Mouse (Mus musculus) limb, embryonic 10.5 days (tissue): ENCODE data around the gene AC124502.3. TPM values are rescaled to one million over a fixed set of nuclear protein-coding genes. Genes with fewer than 3 reads are reported as not detected.

Experiments used
- DNase-seq: peaks from one replicate; pipeline ENCODE4 v3.0.0-alpha.2; 2017; ENCODE audit warnings: low spot score
- H3K27ac ChIP-seq: fragments of 300-500 bp; sonication (generic); 2 replicates; pipeline ENCODE4 v1.5.1; 2016; ENCODE audit warnings: mild to moderate bottlenecking
- H3K27me3 ChIP-seq: fragments of 300-500 bp; sonication (generic); 2 replicates; pipeline ENCODE4 v1.6.1; 2016; ENCODE audit warnings: low read depth, mild to moderate bottlenecking; ENCODE audit not compliant: poor library complexity, severe bottlenecking
- H3K36me3 ChIP-seq: fragments of 300-500 bp; sonication (generic); 2 replicates; pipeline ENCODE4 v1.6.1; 2016; ENCODE audit warnings: mild to moderate bottlenecking, moderate library complexity
- H3K4me1 ChIP-seq: fragments of 300-500 bp; sonication (generic); 2 replicates; pipeline ENCODE4 v1.6.1; 2016
- H3K4me3 ChIP-seq: fragments of 300-500 bp; sonication (generic); 2 replicates; pipeline ENCODE4 v1.5.1; 2016; ENCODE audit warnings: mild to moderate bottlenecking, moderate library complexity
- H3K9me3 ChIP-seq: fragments of 300-500 bp; sonication (generic); replicated peaks from 2 replicates; pipeline ENCODE4 v1.6.1; 2016; ENCODE audit warnings: mild to moderate bottlenecking
- WGBS: fragments of 180-500 bp; shearing (Covaris S2); methylation state at CpG from one replicate; pipeline ENCODE4 v1.1.7; 2016; 5-methylcytosine and 5-hydroxymethylcytosine counted together
- polyA plus RNA-seq: library from polyadenylated mRNA; unstranded; fragments of >200 nt; fragmentation: Nextera tagmentation; extraction: Ambion mirVana; gene quantifications from 2 replicates; pipeline ENCODE4 v1.2.1, GENCODE M21; 2016

AC124502.3 gene
- polyA plus RNA-seq, 1 experiment from 2014 or later, result 3.1 TPM

DNA sequence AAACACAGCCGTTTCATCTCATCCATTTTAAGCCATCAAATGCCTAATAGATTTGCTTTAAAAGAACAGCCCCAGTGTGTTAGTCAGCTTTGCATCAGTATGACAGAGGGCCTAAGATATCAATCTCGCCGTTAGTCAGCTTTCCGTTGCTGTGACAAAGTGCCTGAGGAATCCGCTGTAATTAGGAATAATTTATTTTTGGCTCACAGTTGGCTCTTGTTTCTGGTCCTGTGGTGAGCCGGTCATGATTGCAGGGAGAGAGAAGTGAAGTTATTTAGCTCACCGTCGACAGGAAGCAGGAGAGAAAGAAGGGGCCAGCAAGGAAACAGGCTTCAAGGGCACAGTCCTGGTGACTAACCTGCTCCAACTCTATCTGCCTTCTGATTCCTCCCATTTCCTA, 25.6 kb upstream of the AC124502.3 start:
- no peaks in the 10 kb centered on the region for H3K36me3 ChIP-seq
- 73% methylated on average over 8 of the region's 8 CpGs for WGBS
- no peak overlapping the region for H3K27ac ChIP-seq
- no peak overlapping the region for H3K4me3 ChIP-seq
- no peak for DNase-seq
- peaks cover 10% of the 10 kb centered on the region for H3K4me1 ChIP-seq
- H3K9me3 ChIP-seq, result no peaks in the 10 kb centered on the region
- no peaks in the 10 kb centered on the region for H3K27me3 ChIP-seq

GRCm38 (mm10) chr19:5014961-5015398, 23.7 kb upstream of the AC124502.3 start:
- DNase-seq, result peak; percentile 50
- Histone ChIP-seq H3K9me3 (no peaks in the 10 kb centered on the region), H3K27ac (no peak overlapping the region), H3K4me3 (no peak overlapping the region), H3K27me3 (no peaks in the 10 kb centered on the region), H3K4me1 (peaks cover 10% of the 10 kb centered on the region), H3K36me3 (no peaks in the 10 kb centered on the region)
- whole genome bisulfite sequencing, result 24% methylated on average over 8 of the region's 8 CpGs

- peaks cover 10% of the 10 kb centered on the region for H3K4me1 ChIP-seq
- H3K36me3 ChIP-seq, result no peaks in the 10 kb centered on the region
- 42% methylated on average over 10 of the region's 10 CpGs for WGBS
- H3K27me3 ChIP-seq, result no peaks in the 10 kb centered on the region
- peak overlapping the region; percentile 21; the same call in 1 of the 2 replicates for H3K4me3 ChIP-seq
- no peaks in the 10 kb centered on the region for H3K9me3 ChIP-seq
- peak; percentile 48 for DNase-seq
- peak overlapping the region; percentile 50 for H3K27ac ChIP-seq
These were observed 22.4 kb upstream of the AC124502.3 start for GRCm38 (mm10) chr19:5016221-5016742.

- no peaks in the 10 kb centered on the region for H3K9me3 ChIP-seq
- WGBS, result 23% methylated on average over 12 of the region's 12 CpGs
- no peaks in the 10 kb centered on the region for H3K36me3 ChIP-seq
- no peaks in the 10 kb centered on the region for H3K27me3 ChIP-seq
- peak; percentile 85 for DNase-seq
- H3K27ac ChIP-seq, result peak overlapping the region; percentile 50
- peaks cover 10% of the 10 kb centered on the region for H3K4me1 ChIP-seq
- H3K4me3 ChIP-seq, result peak overlapping the region; percentile 21; the same call in 1 of the 2 replicates
These were observed 21.9 kb upstream of the AC124502.3 start for GRCm38 (mm10) chr19:5016782-5017181.

DNA sequence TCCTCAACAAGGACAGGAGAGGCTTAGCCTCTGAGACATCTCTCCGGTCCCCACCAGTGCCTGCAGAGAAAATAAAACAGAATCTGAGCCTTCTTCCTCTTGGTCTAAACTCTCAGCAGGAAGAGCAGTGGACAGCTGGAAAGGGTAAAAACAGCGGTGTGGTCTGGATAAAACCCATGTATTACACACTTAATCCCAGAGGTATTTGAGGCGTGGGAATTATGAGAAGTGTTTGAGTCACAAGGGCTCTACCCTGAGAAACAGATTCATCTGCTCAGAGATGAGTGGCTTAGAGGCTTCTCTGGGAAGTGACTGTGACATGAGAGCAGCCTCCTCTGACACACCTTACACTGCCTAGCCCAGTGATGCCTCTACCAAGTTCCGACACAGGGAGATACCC, 21.1 kb upstream of the AC124502.3 start:
- WGBS, result 91% methylated on average over 4 of the region's 4 CpGs
- H3K4me1 ChIP-seq, result peaks cover 10% of the 10 kb centered on the region
- H3K27me3 ChIP-seq, result no peaks in the 10 kb centered on the region
- no peak for DNase-seq
- H3K4me3 ChIP-seq, result no peak overlapping the region
- H3K9me3 ChIP-seq, result no peaks in the 10 kb centered on the region
- no peaks in the 10 kb centered on the region for H3K36me3 ChIP-seq
- no peak overlapping the region for H3K27ac ChIP-seq

- H3K4me3 ChIP-seq, result no peak overlapping the region
- peaks cover 10% of the 10 kb centered on the region for H3K4me1 ChIP-seq
- H3K9me3 ChIP-seq, result no peaks in the 10 kb centered on the region
- no peak overlapping the region for H3K27ac ChIP-seq
- no peak for DNase-seq
- no peaks in the 10 kb centered on the region for H3K36me3 ChIP-seq
- 86% methylated on average over 3 of the region's 3 CpGs for WGBS
- H3K27me3 ChIP-seq, result no peaks in the 10 kb centered on the region
These were observed 20.5 kb upstream of the AC124502.3 start for GRCm38 (mm10) chr19:5018191-5018590.

GRCm38 (mm10) chr19:5021416-5021815, 17.3 kb upstream of the AC124502.3 start:
- H3K4me3 ChIP-seq, result no peak overlapping the region
- peaks cover 16% of the 10 kb centered on the region for H3K4me1 ChIP-seq
- no peaks in the 10 kb centered on the region for H3K9me3 ChIP-seq
- peaks cover 6% of the 10 kb centered on the region for H3K36me3 ChIP-seq
- H3K27me3 ChIP-seq, result no peaks in the 10 kb centered on the region
- no peak for DNase-seq
- no peak overlapping the region for H3K27ac ChIP-seq
- WGBS, result 88% methylated on average over 2 of the region's 2 CpGs

GRCm38 (mm10) chr19:5023621-5024479, 14.8 kb upstream of the AC124502.3 start, which contains the start of gene Slc29a2:
Gene Slc29a2 (plus strand): TSS chr19:5023860.
- H3K4me1 ChIP-seq, result peaks cover 12% of the 10 kb centered on the region
- WGBS, result under 1% methylated on average over 62 of the region's 62 CpGs
- peak within 1 kb of the TSS; percentile 91 for H3K27ac ChIP-seq
- peak within 1 kb of the TSS; percentile 63 for H3K4me3 ChIP-seq
- DNase-seq, result peak; percentile 95
- H3K9me3 ChIP-seq, result no peaks in the 10 kb centered on the region
- H3K27me3 ChIP-seq, result no peaks in the 10 kb centered on the region
- peaks cover 31% of the 10 kb centered on the region for H3K36me3 ChIP-seq

GRCm38 (mm10) chr19:5026111-5026510, 12.6 kb upstream of the AC124502.3 start:
- WGBS, result 92% methylated on average over 8 of the region's 8 CpGs
- H3K36me3 ChIP-seq, result peaks cover 53% of the 10 kb centered on the region
- no peaks in the 10 kb centered on the region for H3K9me3 ChIP-seq
- no peaks in the 10 kb centered on the region for H3K27me3 ChIP-seq
- H3K27ac ChIP-seq, result no peak overlapping the region
- no peak overlapping the region for H3K4me3 ChIP-seq
- no peak for DNase-seq
- peaks cover 12% of the 10 kb centered on the region for H3K4me1 ChIP-seq

DNA sequence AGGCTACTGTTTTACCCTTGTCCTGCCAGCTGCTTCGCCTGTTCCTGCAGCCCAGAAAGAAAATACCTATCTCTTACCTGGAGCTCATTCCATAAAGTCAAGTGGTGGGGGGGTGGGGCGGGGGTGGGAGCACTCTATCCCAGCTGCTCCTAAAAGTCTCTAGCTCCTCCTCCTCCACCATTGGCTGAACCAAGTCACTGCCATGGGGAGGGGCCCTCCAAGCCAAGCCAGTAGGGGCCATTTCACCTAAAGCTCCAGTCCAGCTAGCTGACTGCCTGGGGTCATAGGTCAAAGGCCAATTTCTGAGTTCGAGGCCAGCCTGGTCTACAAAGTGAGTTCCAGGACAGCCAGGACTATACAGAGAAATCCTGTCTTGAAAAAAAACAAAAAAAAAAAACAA, 6.0 kb upstream of the AC124502.3 start:
- H3K27ac ChIP-seq, result no peak overlapping the region
- DNase-seq, result no peak
- WGBS, result 86% methylated on average over 3 of the region's 3 CpGs

GRCm38 (mm10) chr19:5036577-5036976, 2.1 kb upstream of the AC124502.3 start:
- H3K27me3 ChIP-seq, result no peaks in the 10 kb centered on the region
- H3K27ac ChIP-seq, result no peak overlapping the region
- no peak overlapping the region for H3K4me3 ChIP-seq
- peaks cover 14% of the 10 kb centered on the region for H3K36me3 ChIP-seq
- WGBS, result 82% methylated on average over 4 of the region's 4 CpGs
- DNase-seq, result no peak
- peaks cover 35% of the 10 kb centered on the region for H3K4me1 ChIP-seq
- H3K9me3 ChIP-seq, result no peaks in the 10 kb centered on the region

More for the DNA sequence above, 6.0 kb upstream of the AC124502.3 start:
- Histone ChIP-seq H3K27me3 (no peaks in the 10 kb centered on the region), H3K9me3 (no peaks in the 10 kb centered on the region), H3K4me1 (peaks cover 8% of the 10 kb centered on the region), H3K36me3 (peaks cover 53% of the 10 kb centered on the region), H3K4me3 (no peak overlapping the region)

GRCm38 (mm10) chr19:5037678-5038571, 766 bp upstream of the AC124502.3 start:
- H3K36me3 ChIP-seq, result peaks cover 5% of the 10 kb centered on the region
- H3K27ac ChIP-seq, result peak overlapping the region; percentile 94
- H3K4me3 ChIP-seq, result peak overlapping the region; percentile 91
- no peaks in the 10 kb centered on the region for H3K27me3 ChIP-seq
- WGBS, result 6% methylated on average over 32 of the region's 32 CpGs
- H3K9me3 ChIP-seq, result no peaks in the 10 kb centered on the region
- peaks cover 46% of the 10 kb centered on the region for H3K4me1 ChIP-seq
- DNase-seq, result peak; percentile 91
